Mouse (Mus musculus): Measurements from ENCODE around the gene Onecut1. TPM values are rescaled to one million over a fixed set of nuclear protein-coding genes. Genes with fewer than 3 reads are reported as not detected.

The Onecut1 gene
- polyA plus RNA-seq (2014; fragmentation: Nextera tagmentation; extraction: Ambion mirVana), result 14.7 and 14.8 TPM in 2 replicates

DNA sequence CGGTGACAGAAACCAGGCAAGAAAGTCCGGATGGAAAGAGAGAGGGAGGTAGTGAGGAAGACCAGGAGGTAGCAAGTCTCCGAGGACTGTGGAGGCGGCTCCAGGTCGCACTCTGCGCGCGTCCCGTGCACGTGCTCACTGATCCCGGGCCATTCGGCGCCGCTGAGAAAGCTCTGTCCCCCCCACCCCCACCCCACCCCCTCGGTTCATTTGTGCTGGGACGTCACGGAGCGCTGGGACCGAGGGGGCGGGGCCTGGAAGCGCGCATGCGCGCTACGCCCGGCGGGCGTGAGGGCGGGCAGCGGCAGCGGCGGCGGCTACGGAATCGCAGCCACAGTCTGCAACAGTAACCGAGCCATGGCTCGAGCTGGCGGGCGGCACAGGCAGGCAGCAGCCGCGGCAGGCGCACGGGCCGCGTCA lies at the start of gene Onecut1:
TSS of gene Onecut1 (plus strand) at position 361 of the 420 bp plus-strand sequence.
- H3K9ac ChIP-seq (ENCODE audit: low read length), result peak within 1 kb of the TSS; percentile 76
- H3K4me2 ChIP-seq, result peak within 1 kb of the TSS; percentile 84
- ATAC-seq (ENCODE audit: low FRiP score), result peak; percentile 75
- H3K4me1 ChIP-seq (ENCODE audit: control insufficient read depth, insufficient read depth, low read length), result peaks cover 37% of the 10 kb centered on the region
- peaks cover 87% of the 10 kb centered on the region for H3K27me3 ChIP-seq (ENCODE audit: control insufficient read depth, insufficient read depth, low read length)
- peak within 1 kb of the TSS; percentile 78 for H3K27ac ChIP-seq (ENCODE audit: low read depth, low read length)
- peak; percentile 99 for DNase-seq (ENCODE audit: low spot score, missing footprints)
- WGBS, result under 1% methylated on average over 45 of the region's 45 CpGs
- peak within 1 kb of the TSS; percentile 59 for H3K4me3 ChIP-seq (ENCODE audit: low read depth, low read length)
- H3K36me3 ChIP-seq (ENCODE audit: control insufficient read depth, insufficient read depth, low read length), result no peaks in the 10 kb centered on the region
- H3K9me3 ChIP-seq (ENCODE audit: control insufficient read depth, low read length), result no peaks in the 10 kb centered on the region

DNA sequence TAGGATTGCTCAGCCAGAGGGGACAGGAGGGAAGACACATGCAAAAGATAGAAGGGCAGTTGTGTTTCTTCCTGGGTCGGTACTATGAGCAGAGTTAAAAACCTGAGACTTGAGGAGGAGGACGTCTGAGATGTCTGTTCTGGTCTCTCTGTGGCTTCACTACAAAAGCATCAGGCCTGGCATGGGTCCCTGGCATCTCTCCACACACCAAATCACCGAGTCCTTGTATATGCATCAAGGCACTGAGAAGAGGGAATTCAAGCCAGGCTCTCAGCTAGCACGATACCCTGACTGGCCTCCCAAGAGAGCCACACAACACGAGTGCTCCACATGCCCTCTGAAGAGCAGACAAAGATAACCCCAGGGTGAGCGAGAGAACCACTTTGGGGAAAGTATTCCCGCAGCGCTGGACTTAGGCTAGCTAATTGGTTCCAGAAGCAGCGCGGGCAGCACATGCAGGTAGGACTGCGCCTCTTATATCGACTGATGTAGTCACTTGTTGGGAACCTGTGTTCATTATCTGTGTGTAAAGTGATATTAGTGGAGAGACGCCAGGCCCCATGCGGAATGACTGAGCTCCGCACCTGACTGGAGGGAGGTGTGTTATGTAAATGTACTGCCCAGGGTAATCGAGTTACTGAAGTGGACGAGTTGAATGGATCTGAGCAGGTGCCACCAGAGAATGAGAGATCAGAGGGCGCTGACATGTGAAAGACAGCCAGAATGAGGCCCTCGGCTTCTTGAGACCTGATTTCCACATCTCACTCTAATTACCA lies 41.8 kb upstream of the Onecut1 start:
- no peaks in the 10 kb centered on the region for H3K27me3 ChIP-seq (ENCODE audit: control insufficient read depth, insufficient read depth, low read length)
- H3K4me1 ChIP-seq (ENCODE audit: control insufficient read depth, insufficient read depth, low read length), result no peaks in the 10 kb centered on the region
- ATAC-seq (ENCODE audit: low FRiP score), result no peak
- H3K4me2 ChIP-seq, result no peak overlapping the region
- no peaks in the 10 kb centered on the region for H3K36me3 ChIP-seq (ENCODE audit: control insufficient read depth, insufficient read depth, low read length)
- no peaks in the 10 kb centered on the region for H3K9me3 ChIP-seq (ENCODE audit: control insufficient read depth, low read length)
- H3K27ac ChIP-seq (ENCODE audit: low read depth, low read length), result no peak overlapping the region
- H3K4me3 ChIP-seq (ENCODE audit: low read depth, low read length), result no peak overlapping the region
- H3K9ac ChIP-seq (ENCODE audit: low read length), result no peak overlapping the region
- WGBS, result 56% methylated on average over 19 of the region's 19 CpGs
- DNase-seq (ENCODE audit: low spot score, missing footprints), result no peak

DNA sequence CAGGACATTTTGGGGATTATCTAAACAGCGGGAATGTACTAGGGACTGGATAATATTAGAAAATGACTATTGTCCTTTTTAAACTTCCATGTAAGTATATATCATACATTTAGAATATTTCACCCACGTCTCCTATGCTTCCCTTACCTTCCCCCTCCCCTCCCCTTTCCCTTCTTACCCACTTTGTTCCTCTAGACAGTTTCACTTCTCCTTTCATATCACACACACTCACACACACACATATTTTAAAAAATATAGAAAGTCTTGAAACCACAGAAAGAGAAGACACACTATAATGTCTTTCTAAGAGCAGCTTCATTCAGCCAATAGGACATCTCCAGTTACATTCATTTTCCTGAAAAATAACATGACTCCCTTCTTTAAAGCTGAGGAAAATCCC lies 36.6 kb upstream of the Onecut1 start:
- no peak overlapping the region for H3K4me3 ChIP-seq (ENCODE audit: low read depth, low read length)
- H3K36me3 ChIP-seq (ENCODE audit: control insufficient read depth, insufficient read depth, low read length), result no peaks in the 10 kb centered on the region
- H3K4me2 ChIP-seq, result no peak overlapping the region
- no peaks in the 10 kb centered on the region for H3K27me3 ChIP-seq (ENCODE audit: control insufficient read depth, insufficient read depth, low read length)
- no peaks in the 10 kb centered on the region for H3K4me1 ChIP-seq (ENCODE audit: control insufficient read depth, insufficient read depth, low read length)
- no peak overlapping the region for H3K27ac ChIP-seq (ENCODE audit: low read depth, low read length)
- no peak overlapping the region for H3K9ac ChIP-seq (ENCODE audit: low read length)
- no peak for ATAC-seq (ENCODE audit: low FRiP score)
- no peak for DNase-seq (ENCODE audit: low spot score, missing footprints)
- no peaks in the 10 kb centered on the region for H3K9me3 ChIP-seq (ENCODE audit: control insufficient read depth, low read length)
- 95% methylated on average over 2 of the region's 2 CpGs for WGBS

DNA sequence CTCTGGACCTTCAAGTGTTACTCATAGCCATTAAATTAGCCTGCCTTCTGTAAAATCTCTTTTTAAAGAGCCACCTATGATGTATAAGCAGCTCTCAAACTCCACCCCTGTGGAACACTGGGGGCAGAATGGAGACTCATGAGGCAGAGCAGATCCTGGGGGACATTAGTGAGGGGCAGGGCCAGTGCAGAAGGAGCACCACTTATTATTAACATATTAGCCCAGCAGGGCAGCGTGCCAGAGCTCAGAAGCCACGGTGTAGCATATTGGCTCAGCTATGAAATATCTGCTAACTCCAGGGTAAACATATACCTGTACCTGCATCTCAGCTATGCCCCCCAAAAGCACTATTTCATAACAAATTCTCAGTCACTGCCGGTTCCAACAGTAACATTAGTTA lies 32.5 kb upstream of the Onecut1 start:
- H3K27me3 ChIP-seq (ENCODE audit: control insufficient read depth, insufficient read depth, low read length), result no peaks in the 10 kb centered on the region
- H3K4me1 ChIP-seq (ENCODE audit: control insufficient read depth, insufficient read depth, low read length), result no peaks in the 10 kb centered on the region
- H3K4me3 ChIP-seq (ENCODE audit: low read depth, low read length), result no peak overlapping the region
- no peak overlapping the region for H3K4me2 ChIP-seq
- ATAC-seq (ENCODE audit: low FRiP score) (no peak), DNase-seq (ENCODE audit: low spot score, missing footprints) (no peak)
- H3K27ac ChIP-seq (ENCODE audit: low read depth, low read length), result no peak overlapping the region
- WGBS, result 74% methylated on average over 3 of the region's 3 CpGs
- H3K9ac ChIP-seq (ENCODE audit: low read length), result no peak overlapping the region
- H3K9me3 ChIP-seq (ENCODE audit: control insufficient read depth, low read length), result no peaks in the 10 kb centered on the region
- H3K36me3 ChIP-seq (ENCODE audit: control insufficient read depth, insufficient read depth, low read length), result no peaks in the 10 kb centered on the region

DNA sequence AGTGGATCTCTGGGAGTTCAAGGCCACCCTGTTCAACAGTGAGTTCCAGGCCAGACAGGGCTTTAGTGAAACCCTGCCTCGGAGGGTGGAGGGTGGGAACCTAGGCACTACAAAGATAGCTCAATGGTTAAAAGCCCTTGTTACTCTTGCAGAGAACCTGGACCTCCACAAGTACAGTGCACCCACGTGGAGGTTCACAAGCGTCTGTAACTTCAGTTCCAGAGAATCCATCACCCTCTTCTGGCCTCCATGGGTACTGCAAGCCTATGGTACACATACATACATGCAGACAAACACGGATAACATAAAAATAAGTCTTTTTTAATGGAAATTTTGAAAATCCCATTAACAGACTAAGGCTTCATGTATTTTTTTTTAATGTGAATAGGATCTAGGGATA lies 18.8 kb upstream of the Onecut1 start:
- 82% methylated on average over 4 of the region's 4 CpGs for whole genome bisulfite sequencing
- Histone ChIP-seq H3K9me3 (ENCODE audit: control insufficient read depth, low read length) (no peaks in the 10 kb centered on the region; the same call in 1 of the 2 replicates), H3K4me3 (ENCODE audit: low read depth, low read length) (no peak overlapping the region), H3K27me3 (ENCODE audit: control insufficient read depth, insufficient read depth, low read length) (peaks cover 21% of the 10 kb centered on the region), H3K4me1 (ENCODE audit: control insufficient read depth, insufficient read depth, low read length) (peaks cover 7% of the 10 kb centered on the region), H3K27ac (ENCODE audit: low read depth, low read length) (no peak overlapping the region), H3K36me3 (ENCODE audit: control insufficient read depth, insufficient read depth, low read length) (no peaks in the 10 kb centered on the region), H3K9ac (ENCODE audit: low read length) (no peak overlapping the region), H3K4me2 (no peak overlapping the region)
- no peak for ATAC-seq (ENCODE audit: low FRiP score)
- peak; percentile 64 for DNase-seq (ENCODE audit: low spot score, missing footprints)

DNA sequence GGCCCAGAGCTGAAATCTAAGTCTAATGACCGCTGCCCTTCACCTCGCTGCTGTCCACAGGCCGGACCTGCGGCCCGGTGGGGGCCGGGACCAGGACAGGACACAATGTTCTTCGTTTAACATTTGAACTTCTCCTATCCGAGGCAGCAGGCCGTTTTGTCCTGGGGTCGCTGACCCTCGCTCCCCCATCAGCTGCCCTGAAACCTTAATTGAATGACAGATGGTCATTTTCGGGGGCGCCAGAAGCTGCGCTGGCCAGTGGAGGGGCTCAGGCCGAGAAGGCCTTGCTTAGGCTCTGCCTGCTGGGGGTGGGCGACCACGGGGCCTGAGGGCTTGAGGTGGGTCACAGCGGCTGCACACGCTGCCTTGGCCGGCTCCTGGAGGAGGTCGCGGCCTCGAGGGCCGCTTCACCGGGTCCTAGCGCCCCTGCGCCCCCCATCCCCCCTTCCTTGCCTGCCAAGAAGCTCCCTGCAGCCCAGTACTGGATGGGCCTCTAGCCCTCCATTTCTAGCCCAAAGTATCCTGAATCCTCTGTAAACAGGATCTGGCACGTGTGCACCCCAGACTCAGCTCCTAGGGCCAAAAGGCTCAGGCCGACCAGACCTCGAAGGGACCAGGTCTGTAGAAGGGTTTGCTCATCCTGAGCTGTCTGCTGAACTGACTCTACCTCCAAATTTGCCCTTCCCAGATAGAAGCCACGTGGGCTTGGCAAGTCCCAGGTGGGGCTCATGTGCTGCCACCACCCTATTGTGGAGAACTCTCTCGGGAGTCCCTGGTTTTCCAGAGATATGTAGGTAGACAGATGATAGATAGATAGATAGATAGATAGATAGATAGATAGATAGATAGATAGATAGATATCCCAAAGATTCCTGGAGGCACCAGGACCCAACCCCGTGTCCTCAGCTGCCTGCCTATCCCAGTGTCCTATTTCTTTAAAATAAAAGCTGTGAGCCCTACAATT lies 14.6 kb upstream of the Onecut1 start:
- H3K36me3 ChIP-seq (ENCODE audit: control insufficient read depth, insufficient read depth, low read length), result no peaks in the 10 kb centered on the region
- under 1% methylated on average over 33 of the region's 33 CpGs for WGBS
- H3K27me3 ChIP-seq (ENCODE audit: control insufficient read depth, insufficient read depth, low read length), result peaks cover 61% of the 10 kb centered on the region
- peak overlapping the region; percentile 69 for H3K27ac ChIP-seq (ENCODE audit: low read depth, low read length)
- no peaks in the 10 kb centered on the region; the same call in 1 of the 2 replicates for H3K9me3 ChIP-seq (ENCODE audit: control insufficient read depth, low read length)
- no peak overlapping the region; the same call in 1 of the 2 replicates for H3K4me3 ChIP-seq (ENCODE audit: low read depth, low read length)
- H3K9ac ChIP-seq (ENCODE audit: low read length), result peak overlapping the region; percentile 16; the same call in 1 of the 2 replicates
- peak overlapping the region; percentile 26; the same call in 1 of the 2 replicates for H3K4me2 ChIP-seq
- peaks cover 20% of the 10 kb centered on the region for H3K4me1 ChIP-seq (ENCODE audit: control insufficient read depth, insufficient read depth, low read length)
- ATAC-seq (ENCODE audit: low FRiP score), result peak; percentile 47
- peak; percentile 90 for DNase-seq (ENCODE audit: low spot score, missing footprints)

DNA sequence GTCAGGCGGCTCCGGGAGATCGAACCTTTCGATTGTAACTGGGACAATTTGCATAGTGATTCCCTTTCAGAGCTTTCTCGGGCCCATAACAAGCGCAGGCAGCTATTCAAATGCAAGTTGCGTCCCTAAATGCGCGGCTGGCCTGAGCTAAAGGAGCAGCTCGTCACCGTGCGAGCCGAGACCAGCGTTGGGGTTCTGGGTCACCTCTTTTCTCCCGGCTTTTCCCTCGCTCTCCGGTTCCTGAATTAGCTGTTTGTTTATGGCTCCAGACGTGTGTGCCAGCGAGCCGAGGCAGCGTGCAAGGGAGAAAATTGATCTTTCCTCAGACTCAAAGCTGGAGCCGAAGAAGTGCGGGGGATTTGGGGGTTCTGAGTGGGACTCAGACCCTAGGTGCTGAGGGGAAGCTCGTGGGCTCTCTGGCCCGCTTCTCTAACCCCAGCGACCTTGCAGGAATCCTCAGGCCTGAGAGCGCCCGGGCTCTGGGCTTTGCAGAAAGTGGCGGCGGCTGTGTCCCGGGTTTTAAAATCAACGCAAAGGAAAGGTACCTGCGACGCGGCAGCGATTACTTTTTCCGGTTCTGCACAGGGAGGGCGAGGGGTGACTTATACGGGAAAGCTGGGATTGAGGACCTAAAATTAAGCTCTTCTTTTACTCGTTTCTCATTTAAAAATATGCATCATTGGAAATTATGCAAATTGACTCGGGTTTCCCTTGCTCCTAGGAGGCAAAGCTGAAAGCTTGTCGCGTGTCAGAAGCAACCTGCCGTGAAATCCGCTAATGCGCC lies 13.1 kb upstream of the Onecut1 start:
- Histone ChIP-seq H3K4me2 (peak overlapping the region; percentile 89), H3K36me3 (ENCODE audit: control insufficient read depth, insufficient read depth, low read length) (no peaks in the 10 kb centered on the region), H3K27me3 (ENCODE audit: control insufficient read depth, insufficient read depth, low read length) (peaks cover 74% of the 10 kb centered on the region), H3K4me3 (ENCODE audit: low read depth, low read length) (peak overlapping the region; percentile 47), H3K9ac (ENCODE audit: low read length) (peak overlapping the region; percentile 63), H3K27ac (ENCODE audit: low read depth, low read length) (peak overlapping the region; percentile 56), H3K4me1 (ENCODE audit: control insufficient read depth, insufficient read depth, low read length) (peaks cover 20% of the 10 kb centered on the region), H3K9me3 (ENCODE audit: control insufficient read depth, low read length) (no peaks in the 10 kb centered on the region)
- DNase-seq (ENCODE audit: low spot score, missing footprints), result peak; percentile 97
- ATAC-seq (ENCODE audit: low FRiP score), result peak; percentile 28; the same call in 1 of the 2 replicates
- under 1% methylated on average over 46 of the region's 46 CpGs for WGBS

DNA sequence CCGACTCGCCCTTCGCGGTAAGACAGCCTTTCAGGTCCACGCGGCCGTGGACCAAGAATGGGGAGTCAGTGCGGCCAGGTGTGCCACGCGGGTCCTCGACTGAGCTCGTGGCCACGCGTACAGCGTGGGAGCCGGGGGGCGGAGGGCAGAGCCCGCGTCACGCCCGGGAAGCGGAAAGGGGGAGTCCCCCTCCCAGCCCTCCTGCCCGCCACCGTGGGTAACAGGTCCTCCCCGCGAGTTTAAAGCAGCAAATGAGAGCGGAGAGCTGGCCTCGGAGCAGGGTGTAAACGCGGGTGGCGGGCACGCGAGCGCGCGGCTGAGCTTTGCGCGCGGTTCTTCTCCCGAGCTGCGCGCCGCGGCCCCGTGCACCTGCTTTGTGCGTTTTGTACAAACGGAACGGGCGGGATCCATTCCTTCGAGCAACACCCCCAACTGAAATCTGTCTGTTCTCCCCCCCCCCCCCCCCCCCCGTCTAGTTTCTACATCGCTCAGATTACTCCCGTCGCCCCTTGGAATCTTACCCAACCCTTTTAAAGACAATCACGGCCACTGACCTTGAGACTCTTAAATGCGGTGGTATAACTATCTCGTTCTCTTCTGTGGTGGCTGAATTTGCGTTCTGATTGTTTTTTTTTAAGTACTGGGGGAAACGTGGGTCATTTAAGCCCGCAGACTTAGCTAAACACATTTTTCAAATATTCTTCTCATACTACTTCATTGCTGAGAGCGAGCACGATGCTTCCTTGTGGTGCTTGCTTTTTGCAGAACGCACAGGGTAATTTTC lies 12.3 kb upstream of the Onecut1 start:
- Histone ChIP-seq H3K4me1 (ENCODE audit: control insufficient read depth, insufficient read depth, low read length) (peaks cover 23% of the 10 kb centered on the region), H3K9ac (ENCODE audit: low read length) (peak overlapping the region; percentile 63), H3K36me3 (ENCODE audit: control insufficient read depth, insufficient read depth, low read length) (no peaks in the 10 kb centered on the region), H3K27ac (ENCODE audit: low read depth, low read length) (peak overlapping the region; percentile 56), H3K27me3 (ENCODE audit: control insufficient read depth, insufficient read depth, low read length) (peaks cover 82% of the 10 kb centered on the region), H3K9me3 (ENCODE audit: control insufficient read depth, low read length) (no peaks in the 10 kb centered on the region), H3K4me2 (peak overlapping the region; percentile 89), H3K4me3 (ENCODE audit: low read depth, low read length) (peak overlapping the region; percentile 47)
- peak; percentile 95 for DNase-seq (ENCODE audit: low spot score, missing footprints)
- ATAC-seq (ENCODE audit: low FRiP score), result peak; percentile 40
- WGBS, result under 1% methylated on average over 63 of the region's 63 CpGs
